Mouse (Mus musculus): Measurements from ENCODE around the gene Fam241a.

- TF ChIP-seq MAX (IDR thresholded peaks at IDR 0.05) (no peak), MYOG (IDR thresholded peaks at IDR 0.05; ENCODE audit: control insufficient read depth, extremely low read depth, insufficient read length) (no peak), CTCF (IDR thresholded peaks at IDR 0.05; ENCODE audit: control insufficient read depth, insufficient read depth, insufficient read length) (no peak)
Observed at GRCm38 (mm10) chr3:127893902-127894301, 2.2 kb downstream of the Fam241a start.
